Mouse (Mus musculus) frontal cortex, postnatal 25 days (tissue): ENCODE data around the gene Cyp2d26.
A peak's percentile ranks its signal among the peaks of the same experiment; 100 is the strongest.
"Not testable (repeated sequence)": the region's sequence is repeated elsewhere in the genome, so short reads cannot be mapped to it uniquely, and the experiment has no call there.

Experiments used
- DNase-seq, 2 experiments: peaks; one replicate each; pipeline ENCODE4 v3.0.0; 2022; ENCODE audit warnings: low spot score in 2 of 2

The Cyp2d26 gene

GRCm38 (mm10) chr15:82794277-82794676 is at the start of gene Cyp2d26:
Gene Cyp2d26 (minus strand): TSS chr15:82794294.
- no peak for DNase-seq

GRCm38 (mm10) chr15:82839146-82839545 is 45.1 kb upstream of the Cyp2d26 start:
- DNase-seq, result no peak

- no peak for DNase-seq
These were observed 35.8 kb upstream of the Cyp2d26 start for GRCm38 (mm10) chr15:82829917-82830316.

DNA sequence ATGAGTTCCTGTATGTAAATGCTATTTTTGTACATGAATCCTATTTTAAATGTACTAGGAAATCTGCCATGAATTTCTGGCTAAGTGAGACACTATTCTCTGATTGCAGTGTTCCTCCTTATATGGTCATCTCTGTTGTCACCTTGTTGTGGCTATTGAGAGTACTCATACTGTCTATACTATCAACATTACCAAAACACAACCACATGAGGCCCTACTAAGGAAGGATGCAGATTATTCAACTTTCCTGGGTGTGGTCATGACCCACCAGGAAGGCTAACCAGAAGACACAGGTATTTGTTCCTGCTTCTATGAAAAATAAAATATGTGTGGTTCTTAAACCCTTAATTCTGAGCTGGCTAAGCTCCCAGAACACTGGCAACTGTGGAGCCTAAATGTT is 31.8 kb upstream of the Cyp2d26 start:
- no peak for DNase-seq

DNA sequence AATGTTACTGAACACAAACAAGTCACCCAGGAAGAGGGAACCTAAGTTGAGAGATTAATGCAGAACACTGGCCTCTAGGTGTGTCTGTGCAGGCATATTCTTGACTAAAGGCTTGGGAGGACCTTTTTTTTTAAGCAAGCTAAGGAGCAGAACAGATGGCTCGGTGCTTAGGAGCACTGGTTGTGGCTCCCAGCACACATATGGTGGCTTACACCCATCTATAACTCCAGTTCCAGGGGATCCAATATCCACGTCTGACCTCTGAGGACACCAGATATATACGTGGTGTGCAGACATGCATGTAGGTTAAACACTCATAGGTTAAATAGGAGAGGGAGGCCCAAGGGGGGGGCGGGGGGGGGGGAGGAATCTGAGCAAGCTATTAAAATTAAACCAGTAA is 28.3 kb upstream of the Cyp2d26 start:
- no peak for DNase-seq

- DNase-seq, result no peak
These were observed 27.6 kb upstream of the Cyp2d26 start for GRCm38 (mm10) chr15:82821657-82822056.

GRCm38 (mm10) chr15:82815296-82815695 is 21.2 kb upstream of the Cyp2d26 start:
- DNase-seq, result no peak

GRCm38 (mm10) chr15:82814806-82815205 is 20.7 kb upstream of the Cyp2d26 start:
- peak; percentile 44 to 47 for DNase-seq

DNA sequence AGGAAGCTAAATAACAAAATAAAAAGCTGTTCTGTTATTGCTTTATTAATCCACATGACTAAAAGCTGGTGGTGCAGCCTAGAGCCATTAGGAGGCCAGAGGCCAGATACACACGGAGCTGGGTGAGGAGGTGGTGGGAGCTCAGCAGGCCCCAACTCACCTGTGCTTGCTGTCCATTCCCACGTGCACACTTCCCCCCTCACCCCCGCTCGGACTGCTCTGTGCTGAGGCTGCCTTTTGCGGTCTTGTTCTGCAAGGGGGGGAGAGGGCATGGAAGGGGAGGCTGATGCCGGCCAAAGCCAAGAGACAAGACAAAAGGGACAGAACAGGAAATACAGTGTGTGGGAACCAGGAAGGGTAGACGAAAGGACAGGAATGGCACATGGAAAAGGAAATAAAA is 20.2 kb upstream of the Cyp2d26 start:
- DNase-seq, result no peak

GRCm38 (mm10) chr15:82810556-82810955 is 16.5 kb upstream of the Cyp2d26 start:
- DNase-seq, result no peak

GRCm38 (mm10) chr15:82809511-82809910 is 15.4 kb upstream of the Cyp2d26 start:
- no peak for DNase-seq

GRCm38 (mm10) chr15:82806969-82807763 is 13.1 kb upstream of the Cyp2d26 start:
- no peak for DNase-seq

GRCm38 (mm10) chr15:82804708-82805639 is 10.9 kb upstream of the Cyp2d26 start:
- DNase-seq, result peak; percentile 90 to 91

DNA sequence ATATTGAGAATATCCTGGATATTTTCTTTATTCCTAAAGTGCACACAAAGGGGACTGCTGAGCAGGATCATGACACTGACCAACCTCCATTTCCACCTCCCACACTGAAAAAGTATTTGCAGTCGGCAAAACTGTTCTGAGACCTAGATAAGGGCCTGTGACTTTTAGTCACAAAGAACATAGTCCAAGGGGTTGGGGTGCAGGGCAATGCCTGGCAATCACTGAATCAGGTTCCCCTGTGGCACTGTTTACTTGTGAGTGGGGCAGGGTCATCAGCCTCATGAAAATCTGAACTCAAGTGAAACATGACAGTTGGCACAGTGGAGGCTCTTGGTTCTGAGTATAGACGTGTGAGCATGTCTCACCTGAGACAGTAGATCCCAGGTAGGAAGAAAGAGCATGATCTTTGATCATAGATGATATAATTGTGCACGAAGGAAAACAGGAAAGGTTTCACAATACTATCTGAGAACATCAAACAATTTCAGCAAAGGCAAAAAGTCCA is 1.9 kb upstream of the Cyp2d26 start:
- no peak for DNase-seq

DNA sequence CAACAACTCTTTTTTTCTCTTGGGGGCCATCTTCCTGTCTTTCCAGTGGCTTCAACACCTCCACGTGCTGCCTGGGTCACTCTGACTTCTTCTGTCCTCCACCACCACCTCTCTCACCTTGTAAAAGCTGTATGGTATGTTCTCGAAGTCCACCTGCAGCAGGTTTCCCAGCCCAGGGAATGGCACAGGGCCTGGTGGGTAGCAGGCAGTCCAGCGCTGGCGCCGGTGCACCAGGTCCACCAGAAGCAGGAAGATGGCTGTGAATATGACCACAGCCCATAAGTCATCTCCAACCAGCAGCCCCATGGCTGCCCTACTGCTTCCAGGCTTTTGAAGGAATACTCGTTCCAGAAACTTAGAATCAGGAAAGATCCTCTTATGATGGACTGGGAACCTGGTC is 226 bp downstream of the Cyp2d26 start:
- no peak for DNase-seq

DNA sequence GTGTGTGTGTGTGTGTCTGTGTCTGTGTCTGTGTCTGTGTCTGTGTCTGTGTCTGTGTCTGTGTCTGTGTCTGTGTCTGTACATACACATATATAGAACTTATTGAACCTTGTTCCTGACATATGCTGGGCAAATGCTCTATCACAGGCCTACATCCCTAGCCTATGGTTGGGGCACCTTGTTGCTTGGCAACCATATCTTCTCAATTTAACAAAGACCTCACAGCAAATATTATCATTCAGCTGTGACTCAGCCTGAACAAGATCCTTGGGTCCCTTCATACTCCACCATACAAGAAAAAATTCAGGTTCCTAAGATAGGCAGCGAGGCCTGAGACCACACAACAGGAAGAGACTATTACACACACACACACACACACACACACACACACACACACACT is 640 bp downstream of the Cyp2d26 start:
- no peak for DNase-seq

- DNase-seq, result no peak
These were observed 1.5 kb downstream of the Cyp2d26 start for GRCm38 (mm10) chr15:82792566-82792965.

- DNase-seq, result no peak
These were observed 9.5 kb downstream of the Cyp2d26 start for GRCm38 (mm10) chr15:82784581-82784980.

- no peak for DNase-seq
These were observed 10.3 kb downstream of the Cyp2d26 start for GRCm38 (mm10) chr15:82783800-82784199.

- not testable (repeated sequence) for DNase-seq
These were observed 16.2 kb downstream of the Cyp2d26 start for GRCm38 (mm10) chr15:82777856-82778255.

DNA sequence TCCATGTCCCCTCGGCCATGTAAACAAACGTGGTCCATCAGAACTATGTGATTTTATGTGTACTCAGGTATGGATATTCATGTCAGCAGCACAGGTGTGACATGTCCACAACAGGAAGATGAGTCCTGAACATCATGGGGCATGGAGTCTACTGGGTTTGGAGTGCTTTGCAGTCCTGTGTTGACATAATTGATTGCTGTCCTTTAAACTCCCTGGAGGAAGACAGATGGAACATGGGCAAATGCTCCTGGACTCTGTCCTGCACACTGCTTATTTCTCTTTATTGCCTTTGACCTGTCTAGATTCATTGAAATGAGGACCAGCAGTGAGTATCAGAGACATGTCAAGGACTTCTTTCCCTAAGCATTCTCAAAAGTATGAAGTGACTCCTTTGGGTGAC is 28.2 kb downstream of the Cyp2d26 start:
- DNase-seq, result no peak

DNA sequence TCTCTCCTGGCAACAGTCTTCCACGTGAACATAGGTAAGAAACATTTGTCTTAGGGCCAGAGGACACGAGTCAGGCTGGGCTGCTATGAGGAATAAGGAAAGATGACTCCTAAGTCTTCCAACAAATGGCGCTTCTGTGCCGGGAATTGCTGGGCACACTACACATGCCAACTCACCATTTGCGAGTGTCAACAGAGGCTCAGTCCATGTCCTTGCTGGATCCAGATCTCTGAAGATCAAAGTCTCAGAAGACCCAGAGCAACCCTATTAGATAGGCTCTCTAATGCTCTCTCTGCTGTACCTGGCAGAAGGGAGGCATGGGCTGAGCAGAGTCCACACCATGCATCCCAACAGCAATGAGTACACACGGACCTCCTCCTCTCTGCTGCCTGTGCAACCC is 29.2 kb downstream of the Cyp2d26 start:
- DNase-seq, result no peak
